Mouse (Mus musculus): ENCODE results near the gene Suz12. TPM values are rescaled to one million over a fixed set of nuclear protein-coding genes. Genes with fewer than 3 reads are reported as not detected.
"Not testable (repeated sequence)": the region's sequence is repeated elsewhere in the genome, so short reads cannot be mapped to it uniquely, and the experiment has no call there.

The Suz12 gene
- total RNA-seq, 2 experiments from 2014 or later: 16.7 to 17.7 TPM

DNA sequence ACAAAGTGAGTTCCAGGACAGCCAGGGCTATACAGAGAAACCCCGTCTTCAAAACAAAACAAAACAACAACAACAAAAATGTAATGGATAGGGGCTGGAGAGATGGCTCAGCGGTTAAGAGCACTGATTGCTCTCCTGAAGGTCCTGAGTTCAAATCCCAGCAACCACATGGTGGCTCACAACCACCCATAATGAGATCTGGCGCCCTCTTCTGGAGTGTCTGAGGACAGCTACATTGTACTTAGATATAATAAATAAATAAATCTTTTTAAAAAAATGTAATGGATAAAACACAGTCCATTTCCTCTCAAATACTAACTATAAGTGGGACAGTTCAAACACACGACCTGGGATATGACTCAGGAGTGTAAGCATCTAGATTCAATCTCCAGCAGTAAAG, 73.5 kb downstream of the Suz12 start:
- DNase-seq; intact Hi-C loops (cut with DNase I; ENCODE audit: low total_unique reads): not testable (repeated sequence)

DNA sequence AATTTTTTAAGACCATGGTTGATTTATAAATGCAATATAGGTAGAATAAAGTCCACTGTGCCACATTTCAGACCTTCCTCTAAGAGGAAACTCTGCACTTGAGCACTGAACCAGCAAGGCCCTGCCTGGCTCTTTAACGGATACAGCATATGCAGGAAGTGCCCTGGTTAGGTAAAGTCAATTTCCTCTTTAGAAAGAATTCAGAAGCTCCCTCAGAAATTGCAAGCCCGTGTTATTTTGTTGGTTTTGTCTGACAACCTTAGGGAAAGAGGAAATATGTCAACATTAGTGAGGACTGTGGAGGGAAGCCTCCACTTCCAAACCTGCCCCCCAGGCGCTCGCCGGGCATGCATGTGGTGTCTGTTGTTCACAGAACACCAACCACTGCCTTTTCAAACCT, 74.7 kb downstream of the Suz12 start:
- intact Hi-C loops (cut with DNase I; ENCODE audit: low total_unique reads): no loop called here

DNA sequence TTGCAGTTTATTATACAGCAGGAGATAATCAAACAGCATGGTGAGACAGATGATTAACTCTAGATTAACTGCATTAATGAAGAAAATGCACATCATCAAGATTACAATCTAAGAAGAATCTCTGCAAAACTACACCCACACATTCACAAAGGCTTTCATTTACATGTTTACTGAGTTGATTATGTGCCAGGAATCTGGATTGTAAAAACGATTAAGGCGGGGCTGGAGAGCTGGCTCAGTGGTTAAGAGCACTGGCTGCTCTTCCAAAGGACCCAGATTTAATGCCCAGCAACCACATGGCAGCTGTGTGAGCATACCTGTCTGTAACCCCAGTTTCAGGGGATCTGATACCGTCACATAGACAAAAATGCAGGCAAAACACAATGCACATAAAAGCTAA, 76.9 kb downstream of the Suz12 start:
- intact Hi-C loops (cut with DNase I; ENCODE audit: low total_unique reads): no loop called here
- DNase-seq: no peak

More for the DNA sequence above, 74.7 kb downstream of the Suz12 start:
- DNase-seq: no peak

DNA sequence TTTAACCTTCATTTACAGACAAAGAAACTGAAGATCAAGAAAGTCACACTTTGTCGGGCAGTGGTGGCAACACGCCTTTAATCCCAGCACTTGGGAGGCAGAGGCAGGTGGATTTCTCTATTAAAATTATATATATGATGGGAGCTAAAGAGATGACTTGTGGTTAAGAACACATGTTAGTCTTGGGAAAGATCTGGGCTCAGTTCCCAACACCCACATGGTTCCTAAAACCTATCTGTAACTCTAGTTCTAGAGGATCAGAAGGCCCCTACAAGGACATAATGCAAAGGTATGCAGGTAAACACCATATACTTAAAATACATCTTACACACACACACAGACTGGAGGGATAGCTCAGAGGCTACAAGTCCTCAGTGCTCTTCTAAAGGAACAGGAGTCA, 78.1 kb downstream of the Suz12 start:
- intact Hi-C loops (cut with DNase I; ENCODE audit: low total_unique reads): no loop called here
- no peak for DNase-seq

GRCm38 (mm10) chr11:80072365-80072764, 79.5 kb downstream of the Suz12 start:
- intact Hi-C loops (cut with DNase I; ENCODE audit: low total_unique reads): no loop called here
- DNase-seq: no peak

- intact Hi-C loops (cut with DNase I; ENCODE audit: low total_unique reads): no loop called here
- no peak for DNase-seq
Measured at GRCm38 (mm10) chr11:80075608-80076277, 82.8 kb downstream of the Suz12 start.

DNA sequence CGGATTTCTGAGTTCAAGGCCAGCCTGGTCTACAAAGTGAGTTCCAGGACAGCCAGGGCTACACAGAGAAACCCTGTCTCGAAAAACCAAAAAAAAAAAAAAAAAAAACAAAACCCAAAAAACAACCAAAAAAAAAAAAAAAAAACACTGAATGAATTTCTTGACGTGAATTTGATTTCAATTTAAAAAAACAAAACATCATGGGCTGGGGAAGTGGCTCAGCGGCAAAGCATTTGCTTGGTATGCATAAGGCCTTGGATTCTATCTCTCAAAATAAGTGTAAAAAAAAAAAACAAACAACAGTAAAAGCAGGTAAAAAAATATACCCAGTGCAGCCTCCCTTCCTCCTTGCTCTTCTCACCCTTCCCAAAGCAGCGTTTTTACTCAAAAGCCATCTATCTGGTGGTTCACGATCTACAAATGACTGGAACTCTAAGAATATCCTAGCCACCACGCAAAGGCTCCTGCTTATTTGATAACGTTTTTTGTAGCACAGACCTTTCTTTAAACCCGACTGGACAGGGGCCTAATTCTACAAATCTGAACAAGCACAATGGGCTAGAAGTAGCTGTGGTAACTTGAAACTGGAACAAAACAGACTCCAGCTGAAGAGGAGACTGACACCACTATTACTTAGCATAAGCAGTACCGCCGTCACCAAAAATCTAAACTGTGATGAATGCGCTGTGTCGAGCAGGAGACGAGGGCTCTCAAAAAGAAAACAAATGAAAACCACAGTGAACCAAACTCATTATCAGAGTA, 85.1 kb downstream of the Suz12 start:
- intact Hi-C loops (cut with DNase I; ENCODE audit: low total_unique reads): no loop called here
- DNase-seq: no peak

DNA sequence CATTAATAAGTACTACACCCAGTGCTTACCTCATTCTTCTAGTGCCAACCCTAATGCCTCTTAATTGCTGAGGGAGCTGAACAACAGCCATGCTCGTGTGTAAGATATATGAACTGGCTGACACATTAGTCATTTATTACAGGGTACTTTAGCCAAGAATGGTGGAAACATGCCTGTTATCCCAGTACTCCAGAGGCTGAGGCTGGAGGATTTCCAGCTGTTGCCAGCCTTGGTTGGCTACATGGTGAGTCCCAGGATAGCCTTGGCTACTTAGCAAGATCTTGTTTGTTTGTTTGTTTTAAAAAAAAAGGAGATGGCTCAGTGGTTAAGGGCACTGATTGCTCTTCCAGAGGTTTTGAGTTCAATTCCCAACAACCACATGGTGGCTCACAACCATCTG, 85.9 kb downstream of the Suz12 start:
- no peak for DNase-seq
- intact Hi-C loops (cut with DNase I; ENCODE audit: low total_unique reads): no loop called here

DNA sequence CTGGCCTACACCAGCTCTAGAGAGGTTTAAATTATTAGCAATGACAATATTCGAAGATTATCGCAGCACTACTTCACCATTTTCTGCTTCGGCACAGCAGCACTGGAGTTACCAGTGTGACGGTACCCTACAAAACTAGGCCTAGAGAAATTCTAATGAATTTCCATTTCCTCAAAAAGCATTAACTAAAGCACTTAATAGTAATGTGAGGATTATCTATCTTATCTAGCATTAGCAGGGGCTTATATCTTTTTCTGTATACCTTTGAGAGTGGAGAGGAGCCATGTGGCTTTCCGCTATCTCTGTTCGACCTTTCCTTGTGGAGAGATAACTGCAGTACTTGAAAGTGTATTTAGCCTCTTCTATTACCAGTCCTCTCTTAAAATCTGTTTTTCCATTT, 86.8 kb downstream of the Suz12 start:
- intact Hi-C loops (cut with DNase I; ENCODE audit: low total_unique reads): no loop called here
- DNase-seq: no peak

- DNase-seq: peak; percentile 33
- intact Hi-C loops (cut with DNase I; ENCODE audit: low total_unique reads): no loop called here
Measured at GRCm38 (mm10) chr11:80080381-80080825, 87.5 kb downstream of the Suz12 start.

GRCm38 (mm10) chr11:80080826-80081728, 88.2 kb downstream of the Suz12 start, which contains the start of gene Crlf3:
Gene Crlf3 (minus strand): TSS chr11:80080991.
- peak; percentile 95 for DNase-seq
- intact Hi-C loops (cut with DNase I; ENCODE audit: low total_unique reads): no loop called here

DNA sequence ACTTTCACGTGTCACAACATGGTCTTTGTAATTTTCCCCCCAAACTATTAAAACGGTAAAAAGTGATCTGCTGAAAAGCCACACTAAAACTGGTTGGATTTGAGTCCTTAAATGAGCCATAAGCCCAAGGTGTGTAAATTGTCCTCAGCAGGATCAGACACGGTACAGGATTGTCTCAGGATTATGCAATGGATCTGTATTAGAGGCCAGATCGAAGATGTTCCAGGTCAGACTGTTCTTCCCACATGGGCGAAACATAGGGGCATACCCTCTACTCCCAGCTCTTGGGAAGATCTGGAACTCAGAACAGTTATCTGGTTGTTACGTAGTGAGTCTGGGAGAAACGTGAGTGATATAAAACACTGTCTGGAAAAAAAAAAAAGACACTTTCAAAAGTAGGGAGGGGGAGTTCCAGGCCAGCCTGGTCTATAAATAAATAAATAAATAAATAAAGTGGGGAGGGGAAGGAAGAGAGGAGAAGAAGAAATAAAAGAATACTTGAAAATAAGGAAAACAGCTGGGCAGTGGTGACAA, 88.9 kb downstream of the Suz12 start:
- intact Hi-C loops (cut with DNase I; ENCODE audit: low total_unique reads): no loop called here

More for the DNA sequence above, 88.9 kb downstream of the Suz12 start:
- no peak for DNase-seq

Other genes starting within 250 kb of the Suz12 start
- 10 to 100 TPM; 30.8 to 35.4 TPM for gene Utp6, start 30.7 kb upstream of the Suz12 start, total RNA-seq (2021)
- gene Crlf3, start 87.9 kb downstream of the Suz12 start, total RNA-seq (2021): 10 to 100 TPM in 1 of 2 experiments, 1 to 10 TPM in 1; 7.4 to 10.8 TPM
- gene Atad5, start 96.3 kb downstream of the Suz12 start, total RNA-seq (2021): 1 to 10 TPM; 1.3 to 1.7 TPM
- gene Tefm, start 149.1 kb downstream of the Suz12 start, total RNA-seq (2021): 10 to 100 TPM; 20.4 to 20.7 TPM
- gene Adap2, start 161.0 kb downstream of the Suz12 start, total RNA-seq (2021): 10 to 100 TPM in 1 of 2 experiments, 1 to 10 TPM in 1; 7.4 to 10.7 TPM
- 1 to 10 TPM; 3.6 to 3.7 TPM for gene Rnf135, start 190.7 kb downstream of the Suz12 start, total RNA-seq (2021)
- gene Rhot1, start 215.9 kb downstream of the Suz12 start, total RNA-seq (2021): 10 to 100 TPM; 38.6 to 38.9 TPM